Mouse (Mus musculus): ENCODE data around the gene Cers1. TPM values are rescaled to one million over a fixed set of nuclear protein-coding genes. Genes with fewer than 3 reads are reported as not detected.

Cers1 gene
- polyA plus RNA-seq, 1 experiment from 2014 or later: 18.2 TPM

DNA sequence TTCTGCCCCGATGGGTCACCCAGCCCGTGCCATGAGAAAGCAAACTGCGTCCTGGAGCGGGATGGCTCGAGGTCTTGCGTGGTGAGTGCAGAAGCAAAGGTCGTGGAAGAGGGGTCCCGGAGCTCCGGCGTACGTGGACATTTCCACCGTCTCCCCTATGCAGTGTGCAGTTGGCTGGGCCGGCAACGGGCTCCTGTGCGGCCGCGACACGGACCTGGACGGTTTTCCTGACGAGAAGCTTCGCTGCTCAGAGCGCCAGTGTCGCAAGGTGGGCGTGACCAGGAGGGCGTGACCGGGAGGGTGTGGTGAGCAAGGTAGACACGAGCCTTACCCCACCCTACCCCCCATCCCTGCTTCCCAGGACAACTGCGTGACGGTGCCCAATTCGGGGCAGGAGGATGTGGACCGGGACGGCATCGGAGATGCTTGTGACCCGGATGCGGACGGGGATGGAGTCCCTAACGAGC is 60.7 kb downstream of the Cers1 start:
- H3K4me3 ChIP-seq: peak overlapping the region; percentile 4; the same call in 1 of the 2 replicates
- no peak overlapping the region for H3K9ac ChIP-seq
- 6% methylated on average over 37 of the region's 37 CpGs for WGBS
- peaks cover 95% of the 10 kb centered on the region for H3K27me3 ChIP-seq
- H3K36me3 ChIP-seq (ENCODE audit: poor library complexity, severe bottlenecking): no peaks in the 10 kb centered on the region
- H3K9me3 ChIP-seq (replicated peaks): no peaks in the 10 kb centered on the region
- peak overlapping the region; percentile 10; the same call in 1 of the 2 replicates for H3K4me2 ChIP-seq
- no peak for ATAC-seq
- H3K4me1 ChIP-seq: peaks cover 25% of the 10 kb centered on the region
- no peak overlapping the region for H3K27ac ChIP-seq

DNA sequence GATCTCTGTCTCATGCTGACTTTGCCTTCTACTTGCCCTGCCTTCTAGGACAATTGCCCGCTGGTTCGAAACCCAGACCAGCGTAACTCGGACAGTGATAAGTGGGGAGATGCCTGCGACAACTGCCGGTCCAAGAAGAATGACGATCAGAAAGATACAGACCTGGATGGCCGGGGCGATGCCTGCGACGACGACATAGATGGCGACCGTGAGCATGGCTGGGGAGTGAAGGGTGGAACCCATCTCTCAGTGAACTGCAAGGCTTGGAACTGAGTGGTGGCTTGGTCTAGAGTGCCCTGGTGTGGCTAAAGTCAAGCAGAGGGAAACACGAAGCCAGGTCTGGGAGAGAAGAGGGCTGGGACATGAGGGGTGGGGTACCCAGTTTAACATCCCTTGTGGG is 61.5 kb downstream of the Cers1 start:
- Histone ChIP-seq H3K4me2 (no peak overlapping the region), H3K9ac (no peak overlapping the region), H3K36me3 (ENCODE audit: poor library complexity, severe bottlenecking) (no peaks in the 10 kb centered on the region), H3K4me3 (no peak overlapping the region), H3K27ac (no peak overlapping the region), H3K4me1 (peaks cover 25% of the 10 kb centered on the region), H3K27me3 (peaks cover 88% of the 10 kb centered on the region), H3K9me3 (replicated peaks) (no peaks in the 10 kb centered on the region)
- 11% methylated on average over 15 of the region's 15 CpGs for WGBS
- ATAC-seq: no peak

DNA sequence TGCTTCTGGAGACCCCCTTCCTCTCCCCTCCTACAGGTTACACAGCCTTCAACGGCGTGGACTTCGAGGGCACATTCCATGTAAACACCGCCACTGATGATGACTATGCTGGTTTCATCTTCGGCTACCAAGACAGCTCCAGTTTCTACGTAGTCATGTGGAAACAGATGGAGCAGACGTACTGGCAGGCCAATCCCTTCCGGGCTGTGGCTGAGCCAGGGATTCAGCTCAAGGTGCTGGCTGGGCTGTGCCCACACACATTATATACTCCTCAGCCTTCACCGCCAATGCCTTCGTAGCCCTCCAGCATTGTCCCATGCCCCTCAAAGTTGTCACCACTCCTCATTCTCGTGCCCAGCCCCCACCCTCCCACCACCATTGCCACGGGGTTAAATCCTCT is 64.5 kb downstream of the Cers1 start:
- 85% methylated on average over 12 of the region's 12 CpGs for WGBS
- ATAC-seq: no peak
- H3K9ac ChIP-seq: no peak overlapping the region
- no peak overlapping the region for H3K27ac ChIP-seq
- H3K4me2 ChIP-seq: no peak overlapping the region
- peaks cover 8% of the 10 kb centered on the region for H3K4me1 ChIP-seq
- H3K9me3 ChIP-seq (replicated peaks): no peaks in the 10 kb centered on the region
- peaks cover 57% of the 10 kb centered on the region for H3K27me3 ChIP-seq
- no peak overlapping the region for H3K4me3 ChIP-seq
- peaks cover 11% of the 10 kb centered on the region for H3K36me3 ChIP-seq (ENCODE audit: poor library complexity, severe bottlenecking)

Other genes with a start within 250 kb of the Cers1 start
- 1.1 and 1.3 TPM in 2 replicates for gene Tm6sf2, start 242.9 kb upstream of the Cers1 start, polyA plus RNA-seq (2015; fragmentation: Nextera tagmentation; extraction: Ambion mirVana)
- gene Hapln4, start 232.3 kb upstream of the Cers1 start, polyA plus RNA-seq (2015; fragmentation: Nextera tagmentation; extraction: Ambion mirVana): 0.14 and 0.16 TPM in 2 replicates
- gene Ncan, start 194.9 kb upstream of the Cers1 start, polyA plus RNA-seq (2015; fragmentation: Nextera tagmentation; extraction: Ambion mirVana): 100 and 102 TPM in 2 replicates
- gene Nr2c2ap, start 184.4 kb upstream of the Cers1 start, polyA plus RNA-seq (2015; fragmentation: Nextera tagmentation; extraction: Ambion mirVana): 33.4 and 37.4 TPM in 2 replicates
- 12.2 and 14.2 TPM in 2 replicates for gene Rfxank, start 176.6 kb upstream of the Cers1 start, polyA plus RNA-seq (2015; fragmentation: Nextera tagmentation; extraction: Ambion mirVana)
- 47.4 and 48.0 TPM in 2 replicates for gene Borcs8, start 176.3 kb upstream of the Cers1 start, polyA plus RNA-seq (2015; fragmentation: Nextera tagmentation; extraction: Ambion mirVana)
- gene Mef2b, start 176.1 kb upstream of the Cers1 start, polyA plus RNA-seq (2015; fragmentation: Nextera tagmentation; extraction: Ambion mirVana): 0.23 and 0.45 TPM in 2 replicates
- 50.2 and 59.5 TPM in 2 replicates for gene Tmem161a, start 143.4 kb upstream of the Cers1 start, polyA plus RNA-seq (2015; fragmentation: Nextera tagmentation; extraction: Ambion mirVana)
- 2.0 and 3.0 TPM in 2 replicates for gene Slc25a42, start 103.5 kb upstream of the Cers1 start, polyA plus RNA-seq (2015; fragmentation: Nextera tagmentation; extraction: Ambion mirVana)
- gene Sugp2, start 81.5 kb upstream of the Cers1 start, polyA plus RNA-seq (2015; fragmentation: Nextera tagmentation; extraction: Ambion mirVana): 75.9 and 76.7 TPM in 2 replicates
- gene Armc6, start 81.3 kb upstream of the Cers1 start, polyA plus RNA-seq (2015; fragmentation: Nextera tagmentation; extraction: Ambion mirVana): 52.8 and 60.1 TPM in 2 replicates
- 65.0 and 66.0 TPM in 2 replicates for gene Homer3, start 32.9 kb upstream of the Cers1 start, polyA plus RNA-seq (2015; fragmentation: Nextera tagmentation; extraction: Ambion mirVana)
- 52.4 and 53.7 TPM in 2 replicates for gene Ddx49, start 13.3 kb upstream of the Cers1 start, polyA plus RNA-seq (2015; fragmentation: Nextera tagmentation; extraction: Ambion mirVana)
- 268 and 274 TPM in 2 replicates for gene Cope, start 13.3 kb upstream of the Cers1 start, polyA plus RNA-seq (2015; fragmentation: Nextera tagmentation; extraction: Ambion mirVana)
- 0.89 and 2.5 TPM in 2 replicates for gene Gdf1, start 14.0 kb downstream of the Cers1 start, polyA plus RNA-seq (2015; fragmentation: Nextera tagmentation; extraction: Ambion mirVana)
- gene Upf1, start 37.5 kb downstream of the Cers1 start, polyA plus RNA-seq (2015; fragmentation: Nextera tagmentation; extraction: Ambion mirVana): 14.2 and 16.3 TPM in 2 replicates
- 0.18 and 0.35 TPM in 2 replicates for gene Comp, start 57.8 kb downstream of the Cers1 start, polyA plus RNA-seq (2015; fragmentation: Nextera tagmentation; extraction: Ambion mirVana)
- gene Crtc1, start 123.8 kb downstream of the Cers1 start, polyA plus RNA-seq (2015; fragmentation: Nextera tagmentation; extraction: Ambion mirVana): 23.4 and 28.2 TPM in 2 replicates
- 15.3 and 16.4 TPM in 2 replicates for gene Klhl26, start 161.2 kb downstream of the Cers1 start, polyA plus RNA-seq (2015; fragmentation: Nextera tagmentation; extraction: Ambion mirVana)
- 32.5 and 38.0 TPM in 2 replicates for gene Tmem59l, start 171.6 kb downstream of the Cers1 start, polyA plus RNA-seq (2015; fragmentation: Nextera tagmentation; extraction: Ambion mirVana)
- 0.86 and 0.92 TPM in 2 replicates for gene Crlf1, start 177.4 kb downstream of the Cers1 start, polyA plus RNA-seq (2015; fragmentation: Nextera tagmentation; extraction: Ambion mirVana)
- 150 and 154 TPM in 2 replicates for gene Rex1bd, start 191.0 kb downstream of the Cers1 start, polyA plus RNA-seq (2015; fragmentation: Nextera tagmentation; extraction: Ambion mirVana)
- 812 and 920 TPM in 2 replicates for gene Uba52, start 195.0 kb downstream of the Cers1 start, polyA plus RNA-seq (2015; fragmentation: Nextera tagmentation; extraction: Ambion mirVana)
- 357 and 385 TPM in 2 replicates for gene Fkbp8, start 211.9 kb downstream of the Cers1 start, polyA plus RNA-seq (2015; fragmentation: Nextera tagmentation; extraction: Ambion mirVana)
- gene Kxd1, start 212.2 kb downstream of the Cers1 start, polyA plus RNA-seq (2015; fragmentation: Nextera tagmentation; extraction: Ambion mirVana): 52.5 and 53.6 TPM in 2 replicates
- gene Ell, start 223.7 kb downstream of the Cers1 start, polyA plus RNA-seq (2015; fragmentation: Nextera tagmentation; extraction: Ambion mirVana): 16.5 and 16.6 TPM in 2 replicates